Mouse (Mus musculus): ENCODE data around the gene Clasp1.

- no peak for TF ChIP-seq CTCF (IDR thresholded peaks at IDR 0.05; ENCODE audit: low read depth)
- no peak for TF ChIP-seq EP300 (IDR thresholded peaks at IDR 0.05; ENCODE audit: low read depth)
Measured at GRCm38 (mm10) chr1:118392246-118392645, 3.4 kb downstream of the Clasp1 start.

All from heart, postnatal 0 days (tissue).